Mouse (Mus musculus) stomach, postnatal 0 days (tissue): Measurements from ENCODE around the gene Ndufs7. TPM values are rescaled to one million over a fixed set of nuclear protein-coding genes. Genes with fewer than 3 reads are reported as not detected.
A peak's percentile ranks its signal among the peaks of the same experiment; 100 is the strongest.

ENCODE experiments used
- ATAC-seq: fragments of 200-750 bp; cut with Nextera tagmentation; 2 replicates; pipeline ENCODE4 v1.8.0; 2017; ENCODE audit not compliant: low FRiP score, low TSS enrichment
- DNase-seq: peaks from one replicate; pipeline ENCODE4 v3.0.0-alpha.2; 2016; ENCODE audit warnings: low spot score
- H3K27ac ChIP-seq: fragments of 300-500 bp; sonication (generic); replicated peaks from 2 replicates; pipeline ENCODE4 v1.5.1; 2014; ENCODE audit warnings: mild to moderate bottlenecking, control low read depth
- H3K27me3 ChIP-seq: fragments of 300-500 bp; sonication (generic); 2 replicates; pipeline ENCODE4 v1.6.1; 2014; ENCODE audit warnings: low read length; ENCODE audit not compliant: control insufficient read depth, insufficient read depth
- H3K36me3 ChIP-seq: fragments of 300-500 bp; sonication (generic); 2 replicates; pipeline ENCODE4 v1.6.1; 2014; ENCODE audit warnings: low read length, mixed read lengths; ENCODE audit not compliant: control insufficient read depth, insufficient read depth
- H3K4me1 ChIP-seq: fragments of 300-500 bp; sonication (generic); replicated peaks from 2 replicates; pipeline ENCODE4 v1.6.1; 2014; ENCODE audit warnings: antibody characterized with exemption; ENCODE audit not compliant: control insufficient read depth, insufficient read depth
- H3K4me2 ChIP-seq: fragments of 300-500 bp; sonication (generic); replicated peaks from 2 replicates; pipeline ENCODE4 v1.6.1; 2014; ENCODE audit warnings: low read depth, mild to moderate bottlenecking, control low read depth, moderate library complexity
- H3K4me3 ChIP-seq: fragments of 300-500 bp; sonication (generic); 2 replicates; pipeline ENCODE4 v1.5.1; 2014; ENCODE audit warnings: low read depth, low read length, control low read depth
- H3K9ac ChIP-seq: fragments of 300-500 bp; sonication (generic); 2 replicates; pipeline ENCODE4 v1.6.1; 2014; ENCODE audit warnings: mild to moderate bottlenecking, low read length, control low read depth, mixed read lengths
- H3K9me3 ChIP-seq: fragments of 300-500 bp; sonication (generic); 2 replicates; pipeline ENCODE4 v1.6.1; 2016; ENCODE audit warnings: low read length; ENCODE audit not compliant: control insufficient read depth
- CTCF ChIP-seq: IDR thresholded peaks from 2 replicates; pipeline ENCODE4 v1.5.1; 2016; ENCODE audit warnings: antibody characterized with exemption, low read depth, mild to moderate bottlenecking, moderate library complexity
- EP300 ChIP-seq: optimal IDR thresholded peaks from 2 replicates; pipeline ENCODE3; 2016; ENCODE audit warnings: antibody characterized with exemption
- WGBS: fragments of 180-500 bp; shearing (Covaris S2); extraction: QIAGEN DNeasy Blood & Tissue Kit; methylation state at CpG from one replicate; pipeline ENCODE4 v1.1.7; 2014; 5-methylcytosine and 5-hydroxymethylcytosine counted together
- polyA plus RNA-seq: library from polyadenylated mRNA; unstranded; fragments of >200 nt; fragmentation: Nextera tagmentation; extraction: Ambion mirVana; gene quantifications from 2 replicates; pipeline ENCODE4 v1.2.1, GENCODE M21; 2015

The Ndufs7 gene
- polyA plus RNA-seq, 1 experiment from 2014 or later, result 403 TPM

DNA sequence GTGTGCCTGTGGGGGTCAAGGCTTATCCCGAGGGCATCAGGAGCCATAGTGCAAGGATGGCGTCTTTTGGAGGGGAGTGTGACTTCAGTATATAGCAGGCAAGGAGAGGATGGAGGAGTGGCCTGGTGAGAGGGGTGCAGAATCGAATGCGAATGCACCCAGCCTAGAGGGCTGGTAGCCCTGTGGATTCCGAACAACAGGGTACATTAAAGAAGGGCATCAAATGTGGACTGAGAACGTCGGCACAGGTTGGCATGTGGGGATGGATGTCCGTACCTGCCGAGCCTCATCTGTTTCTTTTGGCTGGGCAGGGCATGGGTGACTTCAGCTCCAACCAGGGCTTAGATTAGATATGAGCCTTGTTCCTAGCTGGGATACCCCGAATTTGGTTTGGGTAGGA lies 50.9 kb downstream of the Ndufs7 start:
- no peak for ATAC-seq
- TF ChIP-seq EP300, result no peak
- TF ChIP-seq CTCF, result no peak
- H3K36me3 ChIP-seq, result no peaks in the 10 kb centered on the region

DNA sequence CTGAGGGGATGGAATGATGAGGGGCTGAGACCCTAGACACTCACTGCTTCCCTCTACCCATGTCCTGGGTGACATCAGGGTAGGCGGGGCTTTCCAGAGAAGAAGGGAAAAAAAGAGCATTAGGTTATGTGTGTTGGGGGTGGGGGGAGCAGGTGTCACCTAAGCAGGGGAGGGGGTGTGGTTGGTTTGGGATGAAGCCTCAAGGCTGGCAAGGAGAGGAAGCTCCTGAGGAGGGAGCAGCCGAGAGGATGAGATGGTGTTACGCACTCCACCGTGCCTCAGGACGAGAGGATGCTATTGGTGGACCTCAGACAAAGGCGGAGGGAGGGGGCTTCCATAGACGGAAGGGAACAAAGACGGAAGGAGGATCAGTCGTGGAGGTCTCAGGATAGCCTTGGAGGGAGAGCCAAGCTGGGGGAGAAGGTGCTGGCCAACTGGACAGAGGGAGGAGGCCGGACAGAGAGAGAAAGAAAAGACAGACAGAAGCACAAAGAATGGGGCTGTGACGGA lies 51.8 kb downstream of the Ndufs7 start:
- H3K9me3 ChIP-seq, result no peaks in the 10 kb centered on the region
- H3K4me3 ChIP-seq, result no peak overlapping the region
- DNase-seq (no peak), ATAC-seq (no peak)
- H3K9ac ChIP-seq, result no peak overlapping the region
- peaks cover 6% of the 10 kb centered on the region for H3K27me3 ChIP-seq
- no peak overlapping the region for H3K4me2 ChIP-seq
- WGBS, result 36% methylated on average over 11 of the region's 11 CpGs
- H3K4me1 ChIP-seq, result no peaks in the 10 kb centered on the region
- no peaks in the 10 kb centered on the region for H3K36me3 ChIP-seq
- no peak overlapping the region for H3K27ac ChIP-seq
- TF ChIP-seq EP300, result no peak

More for the DNA sequence above, 50.9 kb downstream of the Ndufs7 start:
- no peak overlapping the region for H3K9ac ChIP-seq
- no peak overlapping the region for H3K4me2 ChIP-seq
- H3K4me3 ChIP-seq, result no peak overlapping the region
- peaks cover 6% of the 10 kb centered on the region for H3K27me3 ChIP-seq
- DNase-seq, result no peak
- no peaks in the 10 kb centered on the region for H3K9me3 ChIP-seq
- WGBS, result 56% methylated on average over 10 of the region's 10 CpGs
- H3K4me1 ChIP-seq, result no peaks in the 10 kb centered on the region
- no peak overlapping the region for H3K27ac ChIP-seq

GRCm38 (mm10) chr10:80301256-80302081 lies 52.5 kb downstream of the Ndufs7 start:
- TF ChIP-seq EP300 (no peak), CTCF (no peak)
- peak overlapping the region; percentile 35; the same call in 1 of the 2 replicates for H3K27ac ChIP-seq
- H3K4me3 ChIP-seq, result no peak overlapping the region
- no peaks in the 10 kb centered on the region for H3K4me1 ChIP-seq
- H3K9ac ChIP-seq, result no peak overlapping the region
- DNase-seq (no peak), ATAC-seq (no peak)
- peaks cover 6% of the 10 kb centered on the region for H3K27me3 ChIP-seq
- no peaks in the 10 kb centered on the region for H3K36me3 ChIP-seq
- 80% methylated on average over 10 of the region's 10 CpGs for WGBS
- H3K9me3 ChIP-seq, result no peaks in the 10 kb centered on the region
- no peak overlapping the region for H3K4me2 ChIP-seq

DNA sequence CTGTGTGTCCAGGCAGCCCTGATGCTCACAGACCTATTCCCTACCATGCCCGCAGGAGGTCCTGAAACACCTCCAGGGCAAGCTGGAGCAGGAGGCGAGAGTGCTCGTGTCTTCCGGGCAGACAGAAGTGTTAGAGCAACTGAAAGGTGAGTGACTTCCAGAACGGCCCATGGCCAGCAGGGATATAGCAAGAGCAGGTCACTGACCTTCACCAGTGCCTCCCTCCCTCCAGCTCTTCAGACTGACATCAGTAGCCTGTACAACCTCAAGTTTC lies 53.1 kb downstream of the Ndufs7 start:
- H3K4me2 ChIP-seq, result 0 out of 2 replicates have a peak overlapping the region, but pooled peaks have one; percentile 8
- DNase-seq, result no peak
- H3K9me3 ChIP-seq, result no peaks in the 10 kb centered on the region
- H3K4me1 ChIP-seq, result no peaks in the 10 kb centered on the region
- H3K27me3 ChIP-seq, result peaks cover 6% of the 10 kb centered on the region
- TF ChIP-seq CTCF (no peak), EP300 (no peak)
- peak overlapping the region; percentile 35; the same call in 1 of the 2 replicates for H3K27ac ChIP-seq
- H3K4me3 ChIP-seq, result no peak overlapping the region
- ATAC-seq, result no peak
- no peaks in the 10 kb centered on the region for H3K36me3 ChIP-seq
- 68% methylated on average over 5 of the region's 5 CpGs for WGBS
- no peak overlapping the region; the same call in 1 of the 2 replicates for H3K9ac ChIP-seq

DNA sequence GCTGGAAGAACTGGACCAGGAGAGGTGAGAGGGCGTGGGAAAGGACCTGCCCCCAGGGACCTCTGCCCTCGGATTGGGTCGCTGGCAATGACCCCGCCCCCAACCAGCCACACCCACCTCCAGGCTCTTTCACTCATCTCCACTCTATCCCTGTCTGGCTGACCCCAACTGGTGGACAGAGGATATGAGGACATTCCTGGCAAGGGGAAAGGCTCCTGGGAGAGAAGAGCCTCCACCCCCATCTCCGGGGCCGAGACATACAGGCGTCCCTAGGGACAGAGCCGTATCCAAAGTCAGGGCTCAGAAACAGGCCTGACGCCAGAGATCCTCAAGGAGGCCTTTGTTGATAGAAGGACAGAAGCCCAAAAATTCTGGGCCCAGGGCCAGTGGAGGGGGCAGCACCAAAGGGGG lies 53.6 kb downstream of the Ndufs7 start:
- peak overlapping the region; percentile 35; the same call in 1 of the 2 replicates for H3K27ac ChIP-seq
- H3K27me3 ChIP-seq, result peaks cover 6% of the 10 kb centered on the region
- TF ChIP-seq EP300 (no peak), CTCF (no peak)
- peak; percentile 63; the same call in 1 of the 2 replicates for ATAC-seq
- peak; percentile 59 for DNase-seq
- H3K9ac ChIP-seq, result no peak overlapping the region; the same call in 1 of the 2 replicates
- H3K4me1 ChIP-seq, result no peaks in the 10 kb centered on the region
- H3K4me3 ChIP-seq, result no peak overlapping the region
- H3K36me3 ChIP-seq, result no peaks in the 10 kb centered on the region
- 22% methylated on average over 9 of the region's 9 CpGs for WGBS
- no peaks in the 10 kb centered on the region for H3K9me3 ChIP-seq
- H3K4me2 ChIP-seq, result 0 out of 2 replicates have a peak overlapping the region, but pooled peaks have one; percentile 8

- Histone ChIP-seq H3K9me3 (no peaks in the 10 kb centered on the region), H3K36me3 (no peaks in the 10 kb centered on the region), H3K27ac (no peak overlapping the region), H3K27me3 (peaks cover 6% of the 10 kb centered on the region; the same call in 1 of the 2 replicates), H3K4me3 (no peak overlapping the region), H3K9ac (no peak overlapping the region), H3K4me2 (no peak overlapping the region), H3K4me1 (no peaks in the 10 kb centered on the region)
- DNase-seq (no peak), ATAC-seq (no peak)
- no peak for TF ChIP-seq EP300
- no peak for TF ChIP-seq CTCF
- 38% methylated on average over 12 of the region's 12 CpGs for WGBS
These were observed 55.5 kb downstream of the Ndufs7 start for GRCm38 (mm10) chr10:80304458-80304857.
